Mouse (Mus musculus) testis, adult 2 months (tissue): ENCODE results near the gene Hbs1l.

ENCODE experiments used
- CTCF ChIP-seq: fragments of 200-500 bp; IDR thresholded peaks from 2 replicates; pipeline ENCODE4 v1.5.1; 2012; ENCODE audit warnings: low read depth, mild to moderate bottlenecking, inconsistent platforms, low read length, moderate library complexity; ENCODE audit not compliant: control insufficient read depth, insufficient read depth, insufficient replicate concordance
- POLR2A ChIP-seq: fragments of 200-500 bp; IDR thresholded peaks from 2 replicates; pipeline ENCODE4 v1.6.1; 2012; ENCODE audit warnings: low read depth, mild to moderate bottlenecking, inconsistent platforms, low read length, moderate library complexity; ENCODE audit not compliant: control insufficient read depth

GRCm38 (mm10) chr10:21269920-21270319 is 25.9 kb upstream of the Hbs1l start:
- TF ChIP-seq POLR2A: no peak
- no peak for TF ChIP-seq CTCF
